In the genomic region with DNA sequence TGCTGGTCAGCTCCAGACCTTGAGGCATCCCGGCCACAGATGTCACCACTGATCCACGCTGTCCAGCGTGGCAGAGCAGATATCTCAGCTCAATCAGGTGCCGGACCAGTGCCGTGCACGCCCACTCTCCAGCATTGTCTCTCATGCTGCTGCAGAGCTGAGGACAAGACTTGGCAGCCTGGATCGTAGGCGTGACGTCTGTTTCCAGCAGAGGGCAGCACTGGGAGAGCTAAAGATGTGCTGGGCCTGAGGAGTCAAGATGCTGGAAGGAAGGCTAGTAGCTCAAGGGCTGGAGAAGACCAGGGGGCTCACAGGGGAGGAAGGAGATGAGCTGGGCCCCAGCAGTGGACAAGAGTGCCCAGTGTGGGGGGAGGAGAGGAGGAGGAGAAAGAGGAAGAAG, we compare ENCODE assay signal across 8 mouse cellular contexts.
DNase-seq lines count a peak whose midpoint lies in the region; ATAC-seq lines count a peak whose summit lies in the region.

No protein-coding gene starts in this region.

- peak; percentile 97 for DNase-seq in NIH3T3 (ENCODE audit: low read depth)
- peak; percentile 92 to 93 for DNase-seq in cerebellum, adult 18-20 months
- DNase-seq in forelimb bud, embryonic 11.5 days (ENCODE audit: low read depth, low spot score) = peak; percentile 79
- DNase-seq in layer of hippocampus, postnatal 14 days (ENCODE audit: low spot score in 2 of 2) = peak; percentile 78 to 90
- peak; percentile 84 to 86 for DNase-seq in right cerebral cortex, postnatal 36 days (ENCODE audit: low spot score in 2 of 2)
- DNase-seq in yolk sac, embryonic 10.5 days (ENCODE audit: low spot score) = peak; percentile 66

- peak; percentile 44 to 52 for ATAC-seq in hematopoietic stem cell, adult 5-6 weeks (replicated peaks in 1 of 2; ENCODE audit: insufficient read depth in 1 of 2, low FRiP score in 2 of 2, low TSS enrichment in 1 of 2, low read depth in 1 of 2, poor library complexity in 2 of 2, severe bottlenecking in 2 of 2)

- no peaks in the 10 kb centered on the region for H3K36me3 ChIP-seq in megakaryocyte, embryonic 14.5 days (replicated peaks; ENCODE audit: low read length)

- H3K4me3 ChIP-seq in megakaryocyte, embryonic 14.5 days (replicated peaks) = peak overlapping the region; percentile 66

- H3K4me1 ChIP-seq in megakaryocyte, embryonic 14.5 days = peaks cover 43% of the 10 kb centered on the region

- H3K27me3 ChIP-seq in megakaryocyte, embryonic 14.5 days (replicated peaks) = peaks cover 69% of the 10 kb centered on the region

- H3K9me3 ChIP-seq in megakaryocyte, embryonic 14.5 days = no peaks in the 10 kb centered on the region; the same call in 1 of the 2 replicates

Comparison
In these comparisons a context has a peak if more than half of its experiments do, and no peak if none do; other contexts are left out.
1. Peak in every context shown above with its lines: DNase-seq, ATAC-seq and H3K4me3 ChIP-seq.